Mouse (Mus musculus) forebrain, postnatal 0 days (tissue): Measurements from ENCODE around the gene Grid2ip. TPM values are rescaled to one million over a fixed set of nuclear protein-coding genes. Genes with fewer than 3 reads are reported as not detected.

Source experiments
- ATAC-seq: fragments of 200-750 bp; cut with Nextera tagmentation; 2 replicates; pipeline ENCODE4 v1.8.0; 2017; ENCODE audit warnings: mild to moderate bottlenecking, moderate library complexity
- DNase-seq: peaks from one replicate; pipeline ENCODE4 v3.0.0-alpha.2; 2015
- H3K27ac ChIP-seq: fragments of 300-500 bp; sonication (generic); 2 replicates; pipeline ENCODE4 v1.5.1; 2014; ENCODE audit warnings: low read depth, mild to moderate bottlenecking, antibody characterized with exemption, low read length, moderate library complexity, mixed read lengths
- H3K27me3 ChIP-seq: fragments of 300-500 bp; sonication (generic); 2 replicates; pipeline ENCODE4 v1.6.1; 2014; ENCODE audit warnings: mild to moderate bottlenecking, low read length, mixed read lengths; ENCODE audit not compliant: insufficient read depth
- H3K36me3 ChIP-seq: fragments of 300-500 bp; sonication (generic); 2 replicates; pipeline ENCODE4 v1.6.1; 2014; ENCODE audit warnings: mild to moderate bottlenecking, moderate library complexity; ENCODE audit not compliant: insufficient read depth
- H3K4me1 ChIP-seq: fragments of 300-500 bp; sonication (generic); 2 replicates; pipeline ENCODE4 v1.6.1; 2014; ENCODE audit warnings: antibody characterized with exemption; ENCODE audit not compliant: insufficient read depth
- H3K4me2 ChIP-seq: fragments of 300-500 bp; sonication (generic); 2 replicates; pipeline ENCODE4 v1.6.1; 2014; ENCODE audit warnings: low read depth, mild to moderate bottlenecking, moderate library complexity
- H3K4me3 ChIP-seq: fragments of 300-500 bp; sonication (generic); 2 replicates; pipeline ENCODE4 v1.5.1; 2014; ENCODE audit warnings: low read depth, low read length, mixed read lengths
- H3K9ac ChIP-seq: fragments of 300-500 bp; sonication (generic); 2 replicates; pipeline ENCODE4 v1.6.1; 2014; ENCODE audit warnings: mild to moderate bottlenecking
- H3K9me3 ChIP-seq: fragments of 300-500 bp; sonication (generic); 2 replicates; pipeline ENCODE4 v1.6.1; 2016; ENCODE audit warnings: low read length
- CTCF ChIP-seq: sonication (generic); IDR thresholded peaks from 2 replicates; pipeline ENCODE4 v1.5.1; 2016; ENCODE audit warnings: antibody characterized with exemption, control low read depth, low read depth
- WGBS: fragments of 180-500 bp; shearing (Covaris S2); extraction: QIAGEN DNeasy Blood & Tissue Kit; methylation state at CpG from one replicate; pipeline ENCODE4 v1.1.7; 2014; 5-methylcytosine and 5-hydroxymethylcytosine counted together
- polyA plus RNA-seq: library from polyadenylated mRNA; unstranded; fragments of >200 nt; fragmentation: Nextera tagmentation; extraction: Ambion mirVana; gene quantifications from 2 replicates; pipeline ENCODE4 v1.2.1, GENCODE M21; 2015
- total RNA-seq: library from RNA; depleted of rRNA; stranded (reverse); fragments of >200 nt; gene quantifications from 2 replicates; pipeline ENCODE4 v1.2.3, GENCODE M21; 2014

The Grid2ip gene
- total and polyA plus RNA-seq, 2 experiments from 2014 or later: 0.88 to 1.8 TPM

DNA sequence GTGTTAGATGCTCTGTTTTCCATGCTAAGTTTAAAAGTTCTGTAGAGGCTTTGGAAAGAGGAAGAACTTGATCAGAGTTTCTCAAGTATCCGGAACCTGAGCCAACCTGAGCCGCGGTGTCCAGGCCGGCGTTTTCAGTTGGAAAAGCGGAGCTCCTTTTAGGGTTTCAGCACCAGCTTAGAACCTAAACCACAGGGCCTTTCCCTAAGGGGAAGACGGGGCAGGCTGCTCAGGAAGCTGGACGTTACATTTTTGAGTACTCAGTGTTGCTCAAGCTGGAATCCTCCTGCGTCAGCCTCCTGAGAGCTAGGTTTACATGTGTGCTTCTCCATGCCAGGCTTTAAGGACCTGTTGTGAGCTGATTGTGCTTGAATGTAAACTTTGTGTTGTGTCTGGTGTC, 49.4 kb downstream of the Grid2ip start:
- no peak for ATAC-seq
- WGBS: 95% methylated on average over 9 of the region's 9 CpGs
- H3K27ac ChIP-seq: no peak overlapping the region
- no peak overlapping the region for H3K4me2 ChIP-seq
- no peaks in the 10 kb centered on the region for H3K27me3 ChIP-seq
- no peak overlapping the region for H3K4me3 ChIP-seq
- H3K36me3 ChIP-seq: peaks cover 13% of the 10 kb centered on the region; the same call in 1 of the 2 replicates
- TF ChIP-seq CTCF: no peak
- H3K9me3 ChIP-seq: no peaks in the 10 kb centered on the region
- peaks cover 7% of the 10 kb centered on the region for H3K4me1 ChIP-seq
- H3K9ac ChIP-seq: no peak overlapping the region
- DNase-seq: no peak

DNA sequence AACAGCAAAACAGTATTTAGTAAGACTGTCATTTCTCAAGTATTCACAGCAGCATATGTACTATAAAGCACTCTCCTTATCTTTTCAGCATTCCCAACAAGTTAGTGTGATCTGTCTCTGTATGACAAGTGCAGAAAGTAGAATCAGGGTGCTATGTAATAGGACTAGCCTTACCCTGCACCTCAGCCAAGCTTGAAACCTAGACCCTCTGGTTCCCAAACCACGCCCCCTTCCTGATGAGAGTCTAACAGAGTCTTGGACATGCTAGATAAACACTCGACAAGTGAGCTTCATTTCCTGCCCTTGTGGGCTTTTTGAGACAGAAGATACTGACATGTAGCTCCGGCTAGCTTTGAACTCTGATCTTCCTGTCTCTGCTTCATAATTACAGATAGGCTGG, 52.1 kb downstream of the Grid2ip start:
- Histone ChIP-seq H3K4me3 (no peak overlapping the region), H3K36me3 (peaks cover 16% of the 10 kb centered on the region; the same call in 1 of the 2 replicates), H3K4me2 (no peak overlapping the region), H3K4me1 (peaks cover 5% of the 10 kb centered on the region), H3K27ac (no peak overlapping the region), H3K27me3 (no peaks in the 10 kb centered on the region), H3K9ac (no peak overlapping the region), H3K9me3 (no peaks in the 10 kb centered on the region)
- DNase-seq: no peak
- ATAC-seq: no peak
- 76% methylated on average over 3 of the region's 3 CpGs for WGBS
- TF ChIP-seq CTCF: no peak

DNA sequence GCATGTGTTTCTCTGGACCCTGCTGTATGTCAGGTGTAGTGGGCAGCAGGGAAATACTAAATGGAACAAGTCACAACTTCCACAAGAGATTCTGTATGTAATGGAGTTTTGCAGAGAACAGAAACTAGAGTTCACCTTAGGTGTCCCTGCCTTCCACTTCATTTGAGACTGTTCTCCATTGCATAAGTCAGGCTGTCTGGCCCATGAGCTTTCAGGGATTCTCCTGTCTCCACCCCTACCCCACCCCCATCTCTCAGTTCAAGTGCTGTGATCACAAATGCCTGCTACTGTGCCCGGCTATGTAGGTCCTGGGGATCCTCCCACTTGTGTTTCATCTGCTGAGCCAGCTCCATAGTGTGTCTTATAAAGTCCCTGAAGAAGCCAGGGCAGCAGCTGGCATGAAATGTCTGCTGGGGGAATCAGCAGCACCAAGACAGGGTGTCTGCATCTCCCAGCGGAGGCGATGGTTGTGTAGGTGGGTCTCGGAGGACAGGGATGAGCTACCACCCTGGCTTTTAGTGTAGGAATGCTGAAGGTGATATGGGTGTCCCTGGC, 53.8 kb downstream of the Grid2ip start:
- 91% methylated on average over 4 of the region's 4 CpGs for WGBS
- Histone ChIP-seq H3K9ac (no peak overlapping the region), H3K36me3 (peaks cover 17% of the 10 kb centered on the region; the same call in 1 of the 2 replicates), H3K4me2 (no peak overlapping the region), H3K4me1 (no peaks in the 10 kb centered on the region), H3K27me3 (no peaks in the 10 kb centered on the region), H3K9me3 (no peaks in the 10 kb centered on the region), H3K4me3 (no peak overlapping the region), H3K27ac (no peak overlapping the region)
- DNase-seq (no peak), ATAC-seq (no peak)
- TF ChIP-seq CTCF: no peak

DNA sequence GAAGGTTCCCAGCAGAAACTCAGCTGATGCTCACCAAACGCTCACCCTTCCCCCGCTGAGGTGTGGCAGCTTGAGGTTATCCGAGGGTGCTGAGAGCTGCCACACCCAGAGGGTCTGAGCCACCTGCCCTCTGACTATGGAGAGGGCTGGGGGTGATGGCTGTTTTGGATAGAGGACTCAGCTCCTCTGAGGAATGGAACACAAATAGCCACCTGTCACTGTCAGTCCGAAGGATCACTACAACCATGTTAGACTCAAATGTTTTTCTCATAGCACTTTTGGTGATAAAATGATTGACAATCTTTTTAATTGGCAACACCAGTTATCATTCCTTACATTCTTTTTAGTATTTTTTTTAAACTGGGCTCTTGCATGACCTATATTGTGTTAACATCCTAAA, 64.3 kb downstream of the Grid2ip start:
- no peak overlapping the region for H3K27ac ChIP-seq
- H3K4me2 ChIP-seq: no peak overlapping the region
- peaks cover 41% of the 10 kb centered on the region for H3K36me3 ChIP-seq
- DNase-seq (no peak), ATAC-seq (no peak)
- H3K9me3 ChIP-seq: no peaks in the 10 kb centered on the region
- H3K27me3 ChIP-seq: no peaks in the 10 kb centered on the region
- no peak overlapping the region for H3K9ac ChIP-seq
- 89% methylated on average over 4 of the region's 4 CpGs for WGBS
- H3K4me1 ChIP-seq: no peaks in the 10 kb centered on the region
- H3K4me3 ChIP-seq: no peak overlapping the region
- no peak for TF ChIP-seq CTCF

DNA sequence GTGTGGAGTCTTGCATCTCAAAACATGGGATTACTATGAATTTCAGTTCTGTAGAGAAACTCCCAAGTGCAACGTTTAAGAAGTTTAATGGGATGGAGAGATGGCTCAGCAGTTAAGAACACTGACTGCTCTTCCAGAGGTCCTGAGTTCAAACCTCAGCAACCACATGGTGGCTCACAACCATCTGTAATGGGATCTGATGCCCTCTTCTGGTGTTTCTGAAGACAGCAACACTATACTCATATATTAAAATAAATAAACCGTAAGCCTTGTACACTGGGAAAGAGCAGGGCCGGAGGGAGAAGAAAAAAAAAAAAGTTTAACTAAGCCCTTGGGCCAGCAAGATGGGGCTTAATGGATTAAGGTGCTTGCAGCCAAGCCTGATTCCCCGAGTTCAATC, 65.9 kb downstream of the Grid2ip start:
- WGBS: 85% methylated on average over 4 of the region's 4 CpGs
- H3K9ac ChIP-seq: no peak overlapping the region
- H3K9me3 ChIP-seq: no peaks in the 10 kb centered on the region
- TF ChIP-seq CTCF: no peak
- H3K36me3 ChIP-seq: peaks cover 36% of the 10 kb centered on the region
- no peak overlapping the region for H3K4me3 ChIP-seq
- no peak overlapping the region for H3K27ac ChIP-seq
- ATAC-seq: no peak
- no peaks in the 10 kb centered on the region for H3K27me3 ChIP-seq
- H3K4me1 ChIP-seq: no peaks in the 10 kb centered on the region
- no peak overlapping the region for H3K4me2 ChIP-seq
- DNase-seq: no peak

DNA sequence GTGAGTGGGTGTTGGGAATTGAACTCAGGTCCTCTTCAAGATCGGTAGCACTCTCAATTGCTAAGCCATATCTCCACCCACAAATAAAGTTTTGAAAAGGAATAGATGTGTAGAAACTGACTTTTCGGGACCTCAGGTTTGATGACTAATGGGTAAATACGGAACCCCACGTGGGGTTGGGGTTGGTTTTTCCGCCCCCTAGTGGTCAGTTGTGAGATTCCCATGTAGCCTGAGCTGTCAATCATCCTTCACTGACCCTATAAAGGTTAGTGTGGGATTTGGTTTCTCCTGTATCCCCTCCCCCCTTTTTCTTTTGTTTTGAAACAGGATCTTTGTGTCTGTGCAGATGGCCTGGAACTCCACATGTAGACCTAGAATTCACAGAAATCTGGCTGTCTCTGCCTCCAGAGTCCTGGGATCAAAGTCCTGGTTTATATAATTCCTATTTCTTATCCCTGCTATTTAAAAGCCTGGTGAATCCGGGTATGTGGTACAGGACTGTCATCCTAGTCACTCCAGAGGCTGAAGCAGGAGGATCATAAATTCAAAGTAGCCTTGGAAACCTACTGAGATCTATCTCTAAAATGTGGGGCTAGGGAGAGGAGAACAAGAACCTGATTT, 66.9 kb downstream of the Grid2ip start:
- H3K9ac ChIP-seq: no peak overlapping the region
- H3K4me1 ChIP-seq: no peaks in the 10 kb centered on the region
- H3K4me3 ChIP-seq: no peak overlapping the region
- no peaks in the 10 kb centered on the region for H3K27me3 ChIP-seq
- WGBS: 26% methylated on average over 6 of the region's 6 CpGs
- peak; percentile 77 for TF ChIP-seq CTCF
- DNase-seq (peak; percentile 45), ATAC-seq (peak; percentile 36; the same call in 1 of the 2 replicates)
- H3K27ac ChIP-seq: no peak overlapping the region
- no peaks in the 10 kb centered on the region for H3K9me3 ChIP-seq
- H3K36me3 ChIP-seq: peaks cover 28% of the 10 kb centered on the region
- no peak overlapping the region for H3K4me2 ChIP-seq

DNA sequence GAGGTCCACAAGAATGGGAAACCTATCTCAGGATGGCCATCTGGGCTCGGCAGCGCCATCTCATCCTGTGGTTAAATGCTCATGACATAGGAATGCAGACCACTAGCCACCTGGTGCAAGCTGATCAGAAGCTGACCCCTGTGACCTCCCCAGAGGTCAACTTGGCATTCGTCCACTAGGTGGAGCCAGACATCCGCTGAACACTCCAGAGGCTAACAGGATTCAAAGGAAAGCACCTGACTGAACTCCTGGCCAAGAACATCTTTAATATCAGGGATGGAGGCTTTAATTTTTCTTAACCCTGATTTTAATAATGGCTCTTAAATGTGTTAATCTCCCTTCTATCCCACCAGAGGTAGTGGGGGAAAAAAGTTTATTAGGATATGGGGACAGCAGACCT, 77.3 kb downstream of the Grid2ip start:
- Histone ChIP-seq H3K27ac (no peak overlapping the region), H3K9me3 (no peaks in the 10 kb centered on the region), H3K4me1 (no peaks in the 10 kb centered on the region), H3K36me3 (no peaks in the 10 kb centered on the region), H3K4me3 (no peak overlapping the region), H3K27me3 (no peaks in the 10 kb centered on the region), H3K4me2 (no peak overlapping the region), H3K9ac (no peak overlapping the region)
- 10% methylated on average over 4 of the region's 4 CpGs for WGBS
- DNase-seq (peak; percentile 42), ATAC-seq (no peak)
- TF ChIP-seq CTCF: peak; percentile 74
